Mouse (Mus musculus) cerebral cortex, adult 2 months (tissue): ENCODE data around the gene Gsg1.

Experiments used
- WGBS: fragments of 180-500 bp; shearing (Covaris S2); methylation state at CpG from one replicate; pipeline ENCODE4 v1.1.7; 2018; 5-methylcytosine and 5-hydroxymethylcytosine counted together

Gsg1 gene

DNA sequence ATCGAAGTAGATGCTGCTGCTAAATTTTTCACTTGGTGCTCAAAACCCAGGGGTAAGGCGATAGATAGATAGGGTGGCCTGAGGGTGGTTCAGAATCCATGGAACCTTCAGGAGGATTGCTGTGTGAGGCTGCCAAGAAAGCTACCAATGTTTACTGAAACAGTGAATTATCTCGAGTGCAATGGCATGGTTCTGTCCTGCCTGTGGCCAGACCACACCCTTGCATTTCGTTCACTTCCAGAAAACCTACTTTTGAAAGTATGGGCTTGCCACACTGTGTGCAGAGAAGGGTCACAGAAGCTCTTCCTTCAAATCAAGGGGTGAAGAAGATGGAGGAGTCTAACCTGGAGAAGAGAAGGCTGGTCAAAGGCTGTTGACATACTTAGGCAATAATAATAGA is 48.3 kb downstream of the Gsg1 start:
- WGBS, result 73% methylated on average over 4 of the region's 4 CpGs

GRCm38 (mm10) chr6:135204869-135205268 is 49.3 kb downstream of the Gsg1 start:
- WGBS, result 76% methylated on average over 4 of the region's 4 CpGs

GRCm38 (mm10) chr6:135203737-135204136 is 50.4 kb downstream of the Gsg1 start:
- WGBS, result 54% methylated on average over 6 of the region's 6 CpGs

DNA sequence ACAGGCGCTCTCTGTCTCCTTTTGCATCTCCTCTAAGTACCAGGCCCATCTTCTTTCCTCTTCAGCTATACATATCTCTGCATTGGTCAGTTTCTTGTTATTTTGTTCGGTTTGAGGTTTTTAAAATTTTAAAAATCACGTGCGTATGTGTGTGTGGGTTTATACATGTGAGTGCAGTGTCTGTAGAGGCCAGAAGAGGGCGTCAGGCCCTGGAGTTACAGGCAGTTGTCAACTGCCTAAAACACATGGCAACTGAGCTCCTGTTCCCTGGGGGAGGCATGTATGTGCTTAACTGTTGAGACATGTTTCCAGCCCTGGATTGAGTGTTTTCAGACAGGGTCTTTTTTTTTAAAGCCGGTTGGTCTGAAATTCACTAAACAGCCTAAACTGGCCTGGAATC is 51.5 kb downstream of the Gsg1 start:
- WGBS, result 84% methylated on average over 6 of the region's 6 CpGs

DNA sequence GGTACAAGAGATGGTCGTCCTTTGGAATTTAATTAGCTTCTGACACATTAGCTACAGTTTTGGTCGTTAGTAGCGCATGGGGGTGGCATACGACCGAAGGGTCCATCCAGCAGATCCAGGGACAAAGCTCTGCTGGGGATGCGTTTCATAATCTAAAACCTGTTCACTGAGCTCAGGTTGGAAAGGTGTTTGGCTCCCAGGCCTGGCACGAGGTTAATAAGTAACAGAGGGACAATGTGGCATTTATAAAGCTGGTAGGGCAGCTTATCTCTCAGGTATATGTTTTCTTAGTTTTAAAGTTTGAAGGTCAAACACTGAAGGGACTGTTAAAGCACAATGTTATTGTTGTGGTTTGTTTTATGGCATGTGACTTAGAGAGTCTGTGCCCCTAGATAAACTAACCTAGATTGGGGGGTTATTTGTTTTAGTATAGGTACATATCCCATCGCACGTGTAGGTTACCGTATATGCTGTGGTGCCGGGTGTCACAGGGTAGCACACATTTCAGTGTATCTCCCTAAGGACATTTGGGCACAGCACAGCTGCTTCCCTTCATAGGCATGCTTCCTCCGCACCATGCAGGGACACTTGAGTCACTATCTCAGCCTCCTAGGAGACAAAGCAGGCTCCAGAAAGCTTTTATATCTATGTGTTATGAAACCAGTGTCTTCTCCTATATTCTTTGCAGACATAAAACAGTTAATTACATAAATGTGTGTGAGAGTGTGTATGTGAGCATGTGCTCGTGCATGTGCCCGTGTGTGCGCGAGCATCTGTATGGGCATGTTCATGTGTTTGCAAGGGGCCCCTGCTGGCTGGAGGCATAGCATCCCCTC is 53.8 kb downstream of the Gsg1 start:
- WGBS, result 49% methylated on average over 16 of the region's 16 CpGs

DNA sequence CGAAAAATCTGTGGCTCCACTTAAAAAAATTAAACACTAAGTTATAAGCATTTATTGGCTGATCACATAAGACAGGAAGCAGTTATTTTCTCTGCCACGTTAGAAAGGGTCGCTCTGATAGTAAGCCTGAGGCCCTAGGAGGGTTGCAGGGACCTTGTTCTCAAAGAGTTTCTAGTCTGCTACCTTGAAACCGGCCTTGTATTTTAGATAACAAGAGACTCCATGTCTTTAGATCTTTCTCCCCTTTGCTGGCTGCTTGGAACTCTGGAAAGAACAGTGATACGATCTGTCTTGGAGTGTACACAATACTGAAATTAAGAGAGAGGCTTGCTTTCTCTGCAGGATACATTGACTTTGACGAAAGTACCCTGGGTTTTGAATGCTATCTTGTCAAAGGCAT is 55.4 kb downstream of the Gsg1 start:
- 19% methylated on average over 6 of the region's 6 CpGs for WGBS

DNA sequence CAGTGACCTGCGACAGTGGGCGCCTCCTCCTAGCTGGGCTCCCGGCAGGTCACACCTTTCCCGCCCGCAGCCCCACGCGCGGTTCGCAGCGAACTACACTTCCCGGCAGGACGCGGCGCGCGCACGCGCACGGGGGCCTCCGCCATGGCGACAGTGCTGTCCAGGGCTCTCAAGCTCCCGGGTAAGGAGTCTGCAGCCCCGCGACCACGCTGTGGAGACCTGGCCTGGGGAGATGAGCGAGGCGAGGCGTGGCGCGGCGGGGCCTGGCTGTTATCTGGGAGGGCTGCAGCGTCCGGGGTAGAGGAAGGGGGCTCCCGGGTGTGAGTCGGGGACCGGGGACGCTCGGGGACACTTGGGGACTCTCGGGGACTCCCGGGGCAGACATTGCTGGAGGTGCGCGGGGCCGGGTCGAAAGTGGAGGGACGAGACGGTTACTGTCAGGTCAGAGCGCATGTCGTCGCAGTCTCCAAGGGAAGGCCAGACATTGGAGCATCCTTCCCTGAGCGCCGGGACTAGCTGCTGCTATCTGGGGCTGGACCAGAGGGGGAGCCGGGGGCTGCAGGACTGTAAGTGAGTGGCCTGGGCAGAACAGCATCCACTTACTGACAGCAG is 56.1 kb downstream of the Gsg1 start, which contains the start of the genes Fam234b and Hebp1:
Gene Fam234b, plus strand, starts transcription at position 57 of the 612 bp plus-strand sequence.
Gene Hebp1, minus strand, starts transcription at position 102 of the 612 bp plus-strand sequence.
- WGBS, result under 1% methylated on average over 52 of the region's 52 CpGs

GRCm38 (mm10) chr6:135197446-135197845 is 56.7 kb downstream of the Gsg1 start:
- whole genome bisulfite sequencing, result 9% methylated on average over 7 of the region's 7 CpGs

DNA sequence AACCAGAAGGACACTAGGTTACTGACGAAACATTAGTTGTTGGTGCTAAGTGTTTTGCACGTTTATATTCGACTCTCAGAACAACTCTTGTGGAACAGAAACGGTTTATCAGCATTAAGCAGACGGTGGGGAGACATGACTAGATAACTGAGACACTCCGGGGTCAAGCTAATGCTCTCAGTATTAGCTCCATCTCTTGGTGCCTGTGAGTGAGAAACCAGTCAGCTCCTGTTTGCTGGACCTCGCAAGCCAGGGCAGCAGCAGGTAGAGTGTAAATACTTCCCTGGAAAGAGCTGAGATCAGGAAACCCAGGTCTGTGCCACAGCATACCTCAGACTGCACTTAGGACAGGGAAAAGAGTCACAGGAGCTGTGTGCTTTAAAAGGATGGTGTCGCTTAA is 57.4 kb downstream of the Gsg1 start:
- WGBS, result 90% methylated on average over 8 of the region's 8 CpGs

GRCm38 (mm10) chr6:135194907-135195306 is 59.2 kb downstream of the Gsg1 start:
- WGBS, result 83% methylated on average over 4 of the region's 4 CpGs

- WGBS, result 76% methylated on average over 4 of the region's 4 CpGs
Measured at GRCm38 (mm10) chr6:135193733-135194132, 60.4 kb downstream of the Gsg1 start.

DNA sequence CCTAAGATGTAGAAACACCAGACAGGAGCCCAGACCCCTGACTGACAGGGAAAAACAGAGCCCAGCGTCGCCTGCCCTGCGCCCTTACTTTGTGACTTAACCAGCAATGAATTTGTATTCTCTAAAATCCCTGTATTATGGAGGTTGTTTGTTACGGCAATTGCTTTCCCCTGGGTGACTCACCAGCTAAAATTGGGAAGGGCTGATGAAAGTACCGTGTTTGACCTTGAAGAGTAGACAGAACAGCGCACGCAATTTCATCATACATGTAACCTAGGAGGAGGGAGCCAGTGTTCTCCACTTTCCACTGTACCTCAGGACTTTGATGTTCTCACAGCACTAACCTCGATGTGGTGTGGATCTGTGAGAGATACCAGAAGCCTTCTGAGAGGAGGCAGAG is 61.2 kb downstream of the Gsg1 start:
- WGBS, result 92% methylated on average over 8 of the region's 8 CpGs

GRCm38 (mm10) chr6:135191906-135192305 is 62.2 kb downstream of the Gsg1 start:
- WGBS, result 98% methylated on average over 1 of the region's 1 CpGs

DNA sequence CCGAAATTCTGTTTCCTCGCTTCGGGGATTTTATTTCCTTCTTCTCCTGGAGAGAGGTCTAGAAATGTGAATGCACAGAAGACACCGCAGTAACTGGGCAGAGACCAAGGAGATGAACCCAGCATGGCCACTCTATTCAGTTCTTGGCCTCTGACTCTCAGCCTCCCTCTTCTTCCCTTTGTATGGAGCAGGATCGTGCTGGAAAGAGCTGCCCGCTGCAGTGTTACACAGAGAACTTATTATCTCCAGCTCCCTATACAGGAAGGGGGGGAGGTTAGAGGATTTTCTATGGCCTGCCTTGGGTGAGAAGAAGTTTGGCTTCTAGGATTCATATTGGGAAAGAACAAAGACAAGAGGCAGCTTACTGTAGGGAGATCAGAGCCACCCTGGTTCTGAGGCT is 64.0 kb downstream of the Gsg1 start:
- WGBS, result 79% methylated on average over 6 of the region's 6 CpGs

- WGBS, result 71% methylated on average over 4 of the region's 4 CpGs
Measured at GRCm38 (mm10) chr6:135188629-135189028, 65.5 kb downstream of the Gsg1 start.
